Mouse (Mus musculus): ENCODE results near the gene Selenon. TPM values are rescaled to one million over a fixed set of nuclear protein-coding genes. Genes with fewer than 3 reads are reported as not detected.

Gene Selenon
- polyA plus RNA-seq, 1 experiment from 2014 or later: 12.5 TPM

- Histone ChIP-seq H3K36me3 (peaks cover 33% of the 10 kb centered on the region), H3K27me3 (replicated peaks) (no peaks in the 10 kb centered on the region), H3K4me1 (peaks cover 35% of the 10 kb centered on the region), H3K9ac (peak within 1 kb of the TSS; percentile 95), H3K4me3 (peak within 1 kb of the TSS; percentile 98), H3K4me2 (peak within 1 kb of the TSS; percentile 96), H3K27ac (peak within 1 kb of the TSS; percentile 81), H3K9me3 (replicated peaks) (no peaks in the 10 kb centered on the region)
- peak; percentile 95 for ATAC-seq
- WGBS (ENCODE audit: insufficient replicate concordance): 2% methylated on average over 68 of the region's 71 CpGs
These were observed 16.8 kb downstream of the Selenon start, which contains the start of gene Mtfr1l for GRCm38 (mm10) chr4:134534932-134535786. Mtfr1l (minus strand) TSS chr4:134535387.

GRCm38 (mm10) chr4:134534124-134534886, 17.7 kb downstream of the Selenon start:
- ATAC-seq: peak; percentile 74
- peaks cover 35% of the 10 kb centered on the region for H3K36me3 ChIP-seq
- peaks cover 35% of the 10 kb centered on the region for H3K4me1 ChIP-seq
- under 1% methylated on average over 56 of the region's 57 CpGs for WGBS (ENCODE audit: insufficient replicate concordance)
- peak overlapping the region; percentile 96 for H3K4me2 ChIP-seq
- H3K9me3 ChIP-seq (replicated peaks): no peaks in the 10 kb centered on the region
- peak overlapping the region; percentile 81 for H3K27ac ChIP-seq
- H3K27me3 ChIP-seq (replicated peaks): no peaks in the 10 kb centered on the region
- peak overlapping the region; percentile 98 for H3K4me3 ChIP-seq
- peak overlapping the region; percentile 95 for H3K9ac ChIP-seq

- Histone ChIP-seq H3K9ac (peak overlapping the region; percentile 95), H3K36me3 (peaks cover 37% of the 10 kb centered on the region), H3K9me3 (replicated peaks) (no peaks in the 10 kb centered on the region), H3K27ac (peak overlapping the region; percentile 81), H3K4me2 (peak overlapping the region; percentile 96), H3K4me1 (peaks cover 35% of the 10 kb centered on the region), H3K4me3 (peak overlapping the region; percentile 98), H3K27me3 (replicated peaks) (no peaks in the 10 kb centered on the region)
- 74% methylated on average over 4 of the region's 4 CpGs for WGBS (ENCODE audit: insufficient replicate concordance)
- no peak for ATAC-seq
These were observed 18.5 kb downstream of the Selenon start for GRCm38 (mm10) chr4:134533421-134533820.

- Histone ChIP-seq H3K27me3 (replicated peaks) (no peaks in the 10 kb centered on the region), H3K27ac (peak overlapping the region; percentile 47; the same call in 1 of the 2 replicates), H3K9me3 (replicated peaks) (no peaks in the 10 kb centered on the region), H3K4me2 (peak overlapping the region; percentile 96; the same call in 1 of the 2 replicates), H3K4me1 (peaks cover 35% of the 10 kb centered on the region), H3K4me3 (no peak overlapping the region), H3K9ac (peak overlapping the region; percentile 42; the same call in 1 of the 2 replicates), H3K36me3 (peaks cover 42% of the 10 kb centered on the region)
- no peak for ATAC-seq
- WGBS (ENCODE audit: insufficient replicate concordance): 47% methylated on average over 4 of the region's 4 CpGs
These were observed 19.0 kb downstream of the Selenon start for GRCm38 (mm10) chr4:134532928-134533327.

- no peaks in the 10 kb centered on the region for H3K27me3 ChIP-seq (replicated peaks)
- no peak overlapping the region for H3K4me3 ChIP-seq
- WGBS (ENCODE audit: insufficient replicate concordance): 46% methylated on average over 5 of the region's 5 CpGs
- no peak overlapping the region for H3K9ac ChIP-seq
- H3K4me1 ChIP-seq: peaks cover 29% of the 10 kb centered on the region
- no peaks in the 10 kb centered on the region for H3K9me3 ChIP-seq (replicated peaks)
- H3K4me2 ChIP-seq: no peak overlapping the region
- ATAC-seq: no peak
- peaks cover 100% of the 10 kb centered on the region for H3K36me3 ChIP-seq
- H3K27ac ChIP-seq: peak overlapping the region; percentile 60; the same call in 1 of the 2 replicates
These were observed 25.7 kb downstream of the Selenon start for GRCm38 (mm10) chr4:134526220-134526619.

GRCm38 (mm10) chr4:134525806-134526205, 26.2 kb downstream of the Selenon start:
- H3K9me3 ChIP-seq (replicated peaks): no peaks in the 10 kb centered on the region
- H3K4me2 ChIP-seq: no peak overlapping the region
- peaks cover 29% of the 10 kb centered on the region for H3K4me1 ChIP-seq
- H3K27ac ChIP-seq: peak overlapping the region; percentile 60
- WGBS (ENCODE audit: insufficient replicate concordance): 67% methylated on average over 5 of the region's 5 CpGs
- no peak overlapping the region for H3K4me3 ChIP-seq
- peaks cover 100% of the 10 kb centered on the region for H3K36me3 ChIP-seq
- no peak for ATAC-seq
- H3K27me3 ChIP-seq (replicated peaks): no peaks in the 10 kb centered on the region
- H3K9ac ChIP-seq: no peak overlapping the region

GRCm38 (mm10) chr4:134523447-134523846, 28.5 kb downstream of the Selenon start:
- Histone ChIP-seq H3K9me3 (replicated peaks) (no peaks in the 10 kb centered on the region), H3K27ac (no peak overlapping the region), H3K4me2 (no peak overlapping the region), H3K4me1 (peaks cover 31% of the 10 kb centered on the region), H3K9ac (no peak overlapping the region), H3K36me3 (peaks cover 96% of the 10 kb centered on the region), H3K4me3 (no peak overlapping the region), H3K27me3 (replicated peaks) (no peaks in the 10 kb centered on the region)
- no peak for ATAC-seq
- WGBS (ENCODE audit: insufficient replicate concordance): 73% methylated on average over 4 of the region's 4 CpGs

- Histone ChIP-seq H3K9me3 (replicated peaks) (no peaks in the 10 kb centered on the region), H3K36me3 (peaks cover 86% of the 10 kb centered on the region), H3K4me1 (peaks cover 55% of the 10 kb centered on the region), H3K27ac (0 out of 2 replicates have a peak overlapping the region, but pooled peaks have one; percentile 6), H3K4me3 (no peak overlapping the region), H3K9ac (no peak overlapping the region), H3K27me3 (replicated peaks) (no peaks in the 10 kb centered on the region), H3K4me2 (no peak overlapping the region)
- ATAC-seq: no peak
These were observed 32.7 kb downstream of the Selenon start for GRCm38 (mm10) chr4:134519281-134519680.

- WGBS (ENCODE audit: insufficient replicate concordance): 90% methylated on average over 4 of the region's 4 CpGs
- peaks cover 85% of the 10 kb centered on the region for H3K36me3 ChIP-seq
- H3K27me3 ChIP-seq (replicated peaks): no peaks in the 10 kb centered on the region
- no peak overlapping the region for H3K9ac ChIP-seq
- H3K4me1 ChIP-seq: peaks cover 57% of the 10 kb centered on the region
- ATAC-seq: no peak
- no peak overlapping the region for H3K4me2 ChIP-seq
- no peaks in the 10 kb centered on the region for H3K9me3 ChIP-seq (replicated peaks)
- no peak overlapping the region for H3K27ac ChIP-seq
- no peak overlapping the region for H3K4me3 ChIP-seq
These were observed 33.4 kb downstream of the Selenon start for GRCm38 (mm10) chr4:134518541-134518940.

GRCm38 (mm10) chr4:134517719-134518118, 34.2 kb downstream of the Selenon start:
- peak overlapping the region; percentile 33; the same call in 1 of the 2 replicates for H3K4me2 ChIP-seq
- ATAC-seq: no peak
- no peak overlapping the region for H3K4me3 ChIP-seq
- H3K27me3 ChIP-seq (replicated peaks): no peaks in the 10 kb centered on the region
- H3K9me3 ChIP-seq (replicated peaks): no peaks in the 10 kb centered on the region
- WGBS (ENCODE audit: insufficient replicate concordance): 69% methylated on average over 10 of the region's 10 CpGs
- peak overlapping the region; percentile 73 for H3K27ac ChIP-seq
- H3K9ac ChIP-seq: 0 out of 2 replicates have a peak overlapping the region, but pooled peaks have one; percentile 27
- peaks cover 77% of the 10 kb centered on the region for H3K36me3 ChIP-seq
- H3K4me1 ChIP-seq: peaks cover 57% of the 10 kb centered on the region

- Histone ChIP-seq H3K27ac (peak overlapping the region; percentile 73), H3K4me1 (peaks cover 64% of the 10 kb centered on the region), H3K36me3 (peaks cover 70% of the 10 kb centered on the region), H3K9me3 (replicated peaks) (no peaks in the 10 kb centered on the region), H3K27me3 (replicated peaks) (no peaks in the 10 kb centered on the region), H3K4me2 (peak overlapping the region; percentile 33), H3K4me3 (no peak overlapping the region), H3K9ac (0 out of 2 replicates have a peak overlapping the region, but pooled peaks have one; percentile 27)
- ATAC-seq: no peak
- WGBS (ENCODE audit: insufficient replicate concordance): 62% methylated on average over 8 of the region's 8 CpGs
These were observed 35.0 kb downstream of the Selenon start for GRCm38 (mm10) chr4:134516981-134517380.

All from liver, embryonic 12.5 days (tissue).